Mouse (Mus musculus) kidney, adult 11 months (tissue): ENCODE measurements around the gene Fat3.

Experiments used
- DNase-seq: peaks from one replicate; pipeline ENCODE4 v3.0.0; 2022

The Fat3 gene

GRCm38 (mm10) chr9:16501186-16501711 is at the start of gene Fat3:
Gene Fat3 (minus strand): TSS chr9:16501285.
- no peak for DNase-seq

DNA sequence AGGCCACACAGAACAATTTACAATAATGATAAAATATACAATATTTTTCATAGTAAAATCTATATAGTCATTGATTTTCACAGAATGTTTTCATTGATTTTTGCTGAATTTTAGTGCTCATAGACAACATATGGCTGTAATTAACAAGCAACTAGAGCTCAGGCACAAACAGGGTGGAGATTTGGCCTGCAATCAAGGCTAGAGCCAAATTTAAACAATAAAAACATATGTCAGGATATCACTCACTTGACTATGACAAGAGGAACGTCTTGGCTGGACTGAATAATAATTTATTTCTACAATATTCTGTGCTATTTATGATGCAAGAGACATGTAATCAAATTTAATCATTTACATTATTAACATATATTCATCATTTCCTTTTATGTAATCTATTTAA is 31.8 kb upstream of the Fat3 start:
- no peak for DNase-seq

GRCm38 (mm10) chr9:16517543-16517942 is 16.5 kb upstream of the Fat3 start:
- no peak for DNase-seq

DNA sequence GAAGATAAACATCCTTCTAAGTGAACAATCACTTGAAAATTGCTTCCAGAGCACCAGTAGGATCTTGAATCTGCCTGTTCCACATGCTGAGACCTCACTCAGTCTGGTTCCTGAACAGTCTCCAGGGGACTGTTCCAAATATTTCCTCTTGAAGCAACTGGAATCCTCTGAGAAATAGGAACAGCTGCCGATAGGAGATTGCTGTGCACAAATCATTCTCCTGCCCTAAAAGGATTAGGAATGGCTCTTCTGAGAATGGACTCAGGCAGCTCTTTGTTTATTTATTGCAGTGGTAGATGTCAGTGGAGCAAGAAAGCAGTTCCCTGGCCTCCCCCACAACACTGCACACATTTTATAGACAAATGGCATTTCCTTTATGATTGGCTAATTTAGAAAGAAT is 10.9 kb upstream of the Fat3 start:
- DNase-seq, result no peak

DNA sequence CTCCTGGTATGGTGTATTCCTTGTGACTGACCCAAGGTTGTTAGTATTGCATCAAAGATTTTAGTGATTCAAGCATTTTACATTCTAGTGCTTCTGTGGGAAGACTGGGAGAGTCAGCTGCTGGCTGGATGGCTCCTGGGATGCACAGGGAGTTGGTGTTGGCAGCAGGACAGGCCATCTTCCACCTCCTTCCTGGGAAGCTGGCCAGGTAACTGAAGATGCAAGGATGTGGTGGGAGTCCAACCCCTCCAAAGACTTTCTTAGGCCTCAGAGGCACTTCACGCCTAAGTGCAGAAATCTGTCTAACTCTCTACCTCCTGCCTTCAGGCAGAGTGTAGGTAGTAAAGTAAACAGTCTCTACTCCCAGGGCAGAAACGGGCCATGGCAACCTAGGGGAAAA is 2.7 kb upstream of the Fat3 start:
- DNase-seq, result no peak

DNA sequence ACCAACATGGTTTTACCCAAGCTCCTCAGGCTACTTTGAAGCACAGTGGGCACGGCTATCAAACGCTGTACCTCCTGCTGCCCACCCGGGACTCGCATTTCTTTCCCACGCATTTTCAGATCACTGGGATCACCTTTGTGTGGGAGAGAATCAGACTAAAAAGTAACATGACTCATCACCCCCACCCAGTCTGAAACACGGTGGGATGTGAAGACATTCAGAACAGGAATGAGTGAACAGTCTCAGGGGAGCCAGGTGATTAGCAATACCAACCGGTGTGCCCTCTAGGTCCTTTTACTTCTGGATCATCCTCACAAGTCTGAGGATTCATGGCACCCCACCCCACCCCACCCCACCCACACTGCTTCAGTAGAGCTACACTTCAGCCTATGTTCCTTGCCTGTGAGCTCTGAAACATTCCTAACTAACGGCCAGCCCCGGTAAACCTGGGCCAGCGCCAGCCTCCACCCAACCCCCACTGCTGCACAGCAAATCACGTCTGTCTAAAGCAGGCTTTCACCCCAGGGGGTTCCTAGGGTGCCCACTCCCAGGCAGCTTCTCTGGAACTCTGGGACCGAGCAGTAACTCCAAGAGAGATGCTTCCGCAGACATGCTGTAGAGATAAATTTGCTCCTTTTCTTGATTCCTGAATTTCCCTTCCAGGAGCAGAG is 1.7 kb upstream of the Fat3 start:
- no peak for DNase-seq

DNA sequence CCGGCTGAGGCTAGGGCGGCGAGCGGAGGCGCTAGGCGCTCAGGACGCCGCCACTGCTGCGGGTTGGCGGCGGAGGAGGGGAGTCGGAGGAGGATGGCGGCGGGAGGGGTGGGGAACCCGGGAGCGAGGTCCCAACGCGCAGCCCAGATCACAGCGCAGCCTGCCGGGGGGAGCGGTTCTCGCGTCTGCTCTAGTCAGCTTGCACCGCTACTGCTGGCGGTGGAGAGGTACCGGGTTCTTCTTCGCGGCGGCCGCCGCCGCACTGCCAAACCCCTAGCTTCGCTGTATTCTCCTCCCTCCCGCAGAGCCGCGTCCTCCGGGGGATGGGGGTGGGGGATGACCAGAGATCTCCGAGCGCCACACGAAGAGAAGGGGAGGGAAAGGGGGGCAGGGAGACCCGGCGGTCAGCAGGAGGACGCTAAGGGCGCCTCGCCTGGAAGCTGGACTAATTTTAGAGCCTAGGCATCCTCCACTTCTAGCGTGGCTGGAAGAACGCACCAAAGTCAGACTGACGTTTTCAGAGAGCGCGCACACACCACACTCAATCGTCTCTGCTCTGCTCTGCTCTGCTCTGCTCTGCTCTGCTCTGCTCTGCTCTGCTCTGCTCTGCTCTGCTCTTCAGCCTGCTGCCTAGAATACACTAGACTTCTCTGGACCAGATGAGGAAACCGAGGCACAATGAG is 1.0 kb upstream of the Fat3 start:
- no peak for DNase-seq

GRCm38 (mm10) chr9:16500382-16501185 is 501 bp downstream of the Fat3 start:
- no peak for DNase-seq

- no peak for DNase-seq
These were observed 1.3 kb downstream of the Fat3 start for GRCm38 (mm10) chr9:16499621-16500381.

DNA sequence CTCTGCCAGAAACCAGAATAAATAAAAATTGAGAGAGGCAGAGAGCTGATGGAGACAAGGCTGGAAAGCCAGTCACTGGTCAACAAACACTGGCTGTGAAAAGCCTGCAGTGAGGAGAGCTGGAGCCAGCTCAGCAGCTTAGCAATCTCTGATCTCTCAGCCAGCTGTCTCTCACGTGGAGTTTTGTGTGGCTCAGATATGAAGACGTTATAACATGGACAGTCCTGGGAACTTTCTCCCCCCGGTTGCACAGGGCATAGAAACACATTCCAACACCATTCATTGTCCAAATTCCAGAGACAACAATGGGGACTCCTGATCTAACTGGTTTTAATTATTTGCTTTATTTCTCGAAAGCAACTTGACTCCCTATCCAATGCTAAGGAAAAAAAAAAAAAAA is 2.2 kb downstream of the Fat3 start:
- DNase-seq, result no peak

- no peak for DNase-seq
These were observed 3.7 kb downstream of the Fat3 start for GRCm38 (mm10) chr9:16497361-16497760.

- DNase-seq, result no peak
These were observed 4.8 kb downstream of the Fat3 start for GRCm38 (mm10) chr9:16496331-16496730.

DNA sequence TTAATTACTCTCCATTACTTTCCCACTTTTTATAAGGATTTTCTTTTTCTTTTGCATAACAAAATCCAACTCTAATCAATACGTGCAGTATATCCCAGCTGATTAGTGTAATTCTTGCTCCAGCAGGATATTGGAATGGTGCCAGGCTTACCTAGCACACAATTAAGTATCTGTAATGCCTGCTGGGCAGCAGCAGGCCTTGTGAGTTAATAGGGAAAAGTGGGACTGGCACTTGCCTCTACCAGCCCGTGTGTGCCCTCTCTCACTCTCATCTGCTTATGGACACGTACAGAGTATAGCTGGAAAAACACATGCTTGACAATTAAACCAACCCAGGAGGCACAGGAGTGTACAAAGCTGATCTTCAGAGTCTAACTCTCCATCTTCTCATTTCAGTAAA is 11.4 kb downstream of the Fat3 start:
- DNase-seq, result no peak

DNA sequence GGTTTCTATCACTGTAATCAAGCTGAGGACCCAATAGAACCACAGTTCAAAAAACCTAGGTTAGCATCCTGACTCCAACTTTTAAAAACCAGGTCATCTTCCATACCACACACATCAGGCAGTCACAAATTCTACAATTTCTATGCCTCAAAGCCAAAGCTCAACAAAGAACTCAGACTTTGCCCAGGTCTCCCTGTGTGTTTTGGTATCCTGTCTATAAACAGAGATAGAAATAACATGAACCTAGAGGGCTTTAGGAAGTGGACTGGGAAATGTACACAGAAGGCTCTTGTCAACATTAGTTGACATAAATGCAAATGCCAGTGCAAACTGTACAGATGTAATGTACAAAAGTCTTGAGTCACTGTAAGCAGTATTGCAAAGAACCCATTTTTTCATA is 13.5 kb downstream of the Fat3 start:
- DNase-seq, result no peak

- DNase-seq, result no peak
These were observed 14.9 kb downstream of the Fat3 start for GRCm38 (mm10) chr9:16486229-16486628.

GRCm38 (mm10) chr9:16485173-16485572 is 15.9 kb downstream of the Fat3 start:
- DNase-seq, result no peak

DNA sequence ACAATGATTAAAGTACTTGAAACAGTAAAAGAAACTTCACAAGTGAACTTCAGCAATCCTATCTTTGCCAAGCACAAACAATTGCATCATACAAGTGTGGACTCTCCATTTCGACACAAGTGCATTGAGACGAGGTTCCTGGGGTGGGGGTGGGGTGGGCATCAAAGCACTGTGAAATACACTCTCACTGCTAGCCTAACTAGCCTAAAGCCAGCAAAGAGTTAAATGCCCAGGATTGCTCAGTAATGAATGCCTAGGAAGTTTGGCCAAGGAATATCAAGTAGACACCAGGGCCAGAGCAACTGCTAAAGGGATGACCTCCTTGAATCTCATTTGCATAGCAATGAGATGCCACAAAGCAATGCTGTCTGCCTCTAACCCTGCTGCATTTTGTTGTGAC is 16.3 kb downstream of the Fat3 start:
- no peak for DNase-seq

GRCm38 (mm10) chr9:16461491-16461890 is 39.6 kb downstream of the Fat3 start:
- DNase-seq, result no peak

- DNase-seq, result no peak
These were observed 40.5 kb downstream of the Fat3 start for GRCm38 (mm10) chr9:16460591-16460990.

GRCm38 (mm10) chr9:16441930-16442329 is 59.2 kb downstream of the Fat3 start:
- DNase-seq, result no peak

GRCm38 (mm10) chr9:16440638-16441037 is 60.4 kb downstream of the Fat3 start:
- DNase-seq, result no peak

- no peak for DNase-seq
These were observed 61.1 kb downstream of the Fat3 start for GRCm38 (mm10) chr9:16439941-16440340.

GRCm38 (mm10) chr9:16437805-16438204 is 63.3 kb downstream of the Fat3 start:
- DNase-seq, result no peak
